Mouse (Mus musculus) C2C12 (cell line): ENCODE measurements around the gene Gm20388.

ENCODE experiments used
- CEBPB ChIP-seq: IDR thresholded peaks from one replicate; pipeline ENCODE4 v1.6.1; 2011; ENCODE audit warnings: low read depth, mild to moderate bottlenecking, control low read depth, moderate library complexity
- CTCF ChIP-seq: IDR thresholded peaks from one replicate; pipeline ENCODE4 v1.5.1; 2011; ENCODE audit not compliant: control insufficient read depth, insufficient read depth, insufficient read length
- MAX ChIP-seq: IDR thresholded peaks from one replicate; pipeline ENCODE4 v1.6.1; 2011; ENCODE audit warnings: mild to moderate bottlenecking, control low read depth
- MYOG ChIP-seq: IDR thresholded peaks from one replicate; pipeline ENCODE4 v1.6.1; 2011; ENCODE audit not compliant: control insufficient read depth, insufficient read length; ENCODE audit errors: extremely low read depth
- USF1 ChIP-seq: IDR thresholded peaks from one replicate; pipeline ENCODE4 v1.6.1; 2011; ENCODE audit warnings: low read depth, mild to moderate bottlenecking, control low read depth, moderate library complexity

DNA sequence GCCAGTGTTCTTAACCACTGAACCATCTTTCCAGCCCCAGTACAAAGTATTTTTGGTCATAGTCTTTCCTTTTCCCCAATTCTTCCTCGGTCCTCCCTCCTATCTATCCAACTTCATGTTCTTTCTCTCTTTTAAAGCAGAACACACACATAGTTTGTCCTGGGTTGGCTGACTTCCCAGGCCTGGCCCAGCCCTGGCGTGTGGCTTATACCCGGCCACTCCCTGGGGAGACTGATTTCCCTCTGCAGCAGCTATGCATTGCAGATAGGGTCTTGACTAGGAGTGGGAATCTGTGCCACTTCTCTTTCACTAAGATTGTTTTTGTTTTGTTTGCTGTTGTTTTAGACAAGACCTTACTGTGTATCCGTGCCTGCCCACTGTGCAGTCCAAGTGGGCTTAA is 3160.5 kb downstream of the Gm20388 start:
- TF ChIP-seq MAX = no peak
- no peak for TF ChIP-seq CTCF
- no peak for TF ChIP-seq USF1
- no peak for TF ChIP-seq CEBPB
- no peak for TF ChIP-seq MYOG
